Mouse (Mus musculus) lung, embryonic 14.5 days (tissue): ENCODE measurements around the gene Fam241a. TPM values are rescaled to one million over a fixed set of nuclear protein-coding genes. Genes with fewer than 3 reads are reported as not detected.

Source experiments
- ATAC-seq: fragments of 200-750 bp; cut with Nextera tagmentation; 2 replicates; pipeline ENCODE4 v1.8.0; 2017; ENCODE audit warnings: mild to moderate bottlenecking, moderate TSS enrichment, moderate library complexity; ENCODE audit not compliant: insufficient read depth
- DNase-seq: peaks from one replicate; pipeline ENCODE4 v3.0.0-alpha.2; 2015
- H3K27ac ChIP-seq: fragments of 300-500 bp; sonication (generic); 2 replicates; pipeline ENCODE4 v1.5.1; 2014; ENCODE audit warnings: low read depth, mild to moderate bottlenecking, moderate library complexity
- H3K27me3 ChIP-seq: fragments of 300-500 bp; sonication (generic); 2 replicates; pipeline ENCODE4 v1.6.1; 2014; ENCODE audit warnings: low read length, control low read depth; ENCODE audit not compliant: insufficient read depth
- H3K36me3 ChIP-seq: fragments of 300-500 bp; sonication (generic); 2 replicates; pipeline ENCODE4 v1.6.1; 2014; ENCODE audit warnings: control low read depth; ENCODE audit not compliant: insufficient read depth
- H3K4me1 ChIP-seq: fragments of 300-500 bp; sonication (generic); 2 replicates; pipeline ENCODE4 v1.6.1; 2014; ENCODE audit warnings: antibody characterized with exemption, control low read depth; ENCODE audit not compliant: insufficient read depth
- H3K4me2 ChIP-seq: fragments of 300-500 bp; sonication (generic); 2 replicates; pipeline ENCODE4 v1.6.1; 2014; ENCODE audit warnings: mild to moderate bottlenecking
- H3K4me3 ChIP-seq: fragments of 300-500 bp; sonication (generic); 2 replicates; pipeline ENCODE4 v1.5.1; 2014; ENCODE audit warnings: low read depth, low read length
- H3K9ac ChIP-seq: fragments of 300-500 bp; sonication (generic); 2 replicates; pipeline ENCODE4 v1.6.1; 2014
- H3K9me3 ChIP-seq: fragments of 300-500 bp; sonication (generic); 2 replicates; pipeline ENCODE4 v1.6.1; 2016; ENCODE audit warnings: low read depth, low read length, control low read depth
- CTCF ChIP-seq: IDR thresholded peaks from 2 replicates; pipeline ENCODE4 v1.5.1; 2016; ENCODE audit warnings: antibody characterized with exemption, low read depth
- WGBS: fragments of 180-500 bp; shearing (Covaris S2); extraction: QIAGEN DNeasy Blood & Tissue Kit; methylation state at CpG from one replicate; pipeline ENCODE4 v1.1.7; 2014; 5-methylcytosine and 5-hydroxymethylcytosine counted together
- polyA plus RNA-seq: library from polyadenylated mRNA; unstranded; fragments of >200 nt; fragmentation: Nextera tagmentation; extraction: Ambion mirVana; gene quantifications from 2 replicates; pipeline ENCODE4 v1.2.1, GENCODE M21; 2014

Gene Fam241a
- polyA plus RNA-seq, 1 experiment from 2014 or later = 6.6 TPM

DNA sequence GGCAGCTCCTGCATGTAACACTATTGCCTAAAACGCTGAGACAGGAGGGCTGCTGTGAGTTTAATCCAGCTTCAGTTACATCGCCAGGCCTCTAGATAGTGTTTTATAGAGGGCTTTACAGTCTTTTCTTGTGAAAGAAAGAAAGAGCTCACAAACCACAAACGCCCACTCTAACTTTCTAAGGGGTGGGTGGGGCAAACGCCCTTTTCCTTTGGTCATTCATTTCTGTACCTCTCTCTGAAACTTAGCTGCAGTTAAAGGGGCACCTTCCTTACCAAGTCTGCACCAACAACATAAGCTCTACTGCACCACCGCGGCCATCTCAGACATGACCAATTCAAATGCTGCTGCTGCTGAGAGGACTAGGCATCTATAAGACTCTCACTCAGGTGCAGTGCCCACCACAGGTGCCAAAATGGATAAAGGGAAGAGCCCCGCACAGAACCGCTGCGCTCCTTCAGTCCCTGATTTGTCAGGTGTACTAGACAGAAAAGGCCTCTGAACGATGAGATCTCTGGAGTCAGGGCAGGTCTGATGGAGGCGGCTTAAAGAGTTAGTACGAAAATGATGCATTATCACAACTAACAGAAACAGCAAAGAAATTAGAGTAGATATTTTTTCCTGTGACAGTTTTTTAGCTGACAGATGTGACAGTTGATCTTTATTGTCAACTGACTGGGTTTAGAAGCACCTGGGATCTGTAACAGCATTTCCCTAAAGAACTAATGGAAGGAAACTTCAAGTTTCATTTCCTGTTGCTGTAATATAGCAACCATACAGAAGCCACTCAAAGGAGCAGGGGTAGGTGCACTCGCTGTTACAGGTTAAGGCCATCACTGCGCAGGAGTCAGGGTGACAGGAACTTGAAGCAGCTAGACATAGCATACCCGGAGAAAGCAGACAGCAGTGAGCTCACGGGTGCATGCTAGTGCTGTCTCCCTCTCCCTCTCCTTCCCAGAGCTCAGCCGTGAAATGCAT is 71.9 kb downstream of the Fam241a start:
- no peak for ATAC-seq
- no peaks in the 10 kb centered on the region; the same call in 1 of the 2 replicates for H3K4me1 ChIP-seq
- no peak overlapping the region for H3K4me2 ChIP-seq
- H3K27me3 ChIP-seq = no peaks in the 10 kb centered on the region
- no peak for DNase-seq
- H3K36me3 ChIP-seq = peaks cover 19% of the 10 kb centered on the region
- 79% methylated on average over 17 of the region's 17 CpGs for WGBS
- H3K27ac ChIP-seq = no peak overlapping the region
- H3K9ac ChIP-seq = no peak overlapping the region
- H3K9me3 ChIP-seq = no peaks in the 10 kb centered on the region
- no peak overlapping the region for H3K4me3 ChIP-seq
- TF ChIP-seq CTCF = no peak

- ATAC-seq (no peak), DNase-seq (no peak)
- TF ChIP-seq CTCF = no peak
- Histone ChIP-seq H3K4me2 (no peak overlapping the region), H3K27ac (no peak overlapping the region), H3K36me3 (peaks cover 33% of the 10 kb centered on the region), H3K9ac (no peak overlapping the region), H3K4me1 (no peaks in the 10 kb centered on the region), H3K9me3 (no peaks in the 10 kb centered on the region), H3K4me3 (no peak overlapping the region), H3K27me3 (no peaks in the 10 kb centered on the region)
- 72% methylated on average over 5 of the region's 5 CpGs for WGBS
Observed at GRCm38 (mm10) chr3:127821209-127821608, 74.9 kb downstream of the Fam241a start.

DNA sequence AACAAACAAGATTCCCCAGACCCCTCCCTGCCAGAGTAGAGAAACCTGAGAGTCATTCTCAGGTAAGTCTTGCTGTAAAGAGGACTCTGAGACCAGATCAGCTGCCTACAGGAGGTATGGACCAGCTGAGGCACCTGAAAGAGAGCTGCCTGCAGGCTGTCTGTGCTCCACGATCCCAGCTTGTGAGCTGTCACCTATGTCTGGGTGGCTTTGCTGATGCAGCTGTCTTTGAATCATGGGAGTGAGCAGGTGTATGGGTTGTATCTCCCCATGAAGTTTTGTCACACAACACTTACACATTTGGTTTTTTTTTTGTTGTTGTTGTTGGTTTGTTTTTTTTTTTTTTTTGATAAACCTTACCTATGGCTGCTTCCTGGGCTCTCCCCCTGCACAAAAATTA is 75.7 kb downstream of the Fam241a start:
- Histone ChIP-seq H3K4me2 (no peak overlapping the region), H3K36me3 (peaks cover 36% of the 10 kb centered on the region), H3K27me3 (no peaks in the 10 kb centered on the region), H3K9me3 (no peaks in the 10 kb centered on the region), H3K9ac (no peak overlapping the region), H3K27ac (no peak overlapping the region), H3K4me3 (no peak overlapping the region), H3K4me1 (no peaks in the 10 kb centered on the region)
- no peak for TF ChIP-seq CTCF
- WGBS = 79% methylated on average over 1 of the region's 1 CpGs
- ATAC-seq (no peak), DNase-seq (no peak)

Other genes with a start within 250 kb of the Fam241a start
- 1.3 and 1.5 TPM in 2 replicates for gene Alpk1, start 115.8 kb downstream of the Fam241a start, polyA plus RNA-seq
- gene Tifa, start 106.5 kb downstream of the Fam241a start, polyA plus RNA-seq = 4.3 and 6.1 TPM in 2 replicates
- 56.5 and 69.5 TPM in 2 replicates for gene Ap1ar, start 58.8 kb downstream of the Fam241a start, polyA plus RNA-seq